Mouse (Mus musculus): ENCODE data around the gene Olfr1051.
"Not testable (repeated sequence)": the region's sequence is repeated elsewhere in the genome, so short reads cannot be mapped to it uniquely, and the experiment has no call there.

- not testable (repeated sequence) for TF ChIP-seq USF1 (IDR thresholded peaks at IDR 0.05; ENCODE audit: low read depth); CTCF (IDR thresholded peaks at IDR 0.05; ENCODE audit: control insufficient read depth, insufficient read depth, insufficient read length); MYOG (IDR thresholded peaks at IDR 0.05; ENCODE audit: control insufficient read depth, extremely low read depth, insufficient read length); MYOD1 (IDR thresholded peaks at IDR 0.05; ENCODE audit: control insufficient read depth, insufficient read length, low read depth)
Measured at GRCm38 (mm10) chr2:86258228-86258627, 20.7 kb downstream of the Olfr1051 start, which contains the start of gene Olfr1049.

Data from C2C12 (cell line).